Mouse (Mus musculus) C2C12 (cell line): ENCODE data around the gene Kremen1.

ENCODE experiments used
- CTCF ChIP-seq: IDR thresholded peaks from one replicate; pipeline ENCODE4 v1.5.1; 2011; ENCODE audit not compliant: control insufficient read depth, insufficient read depth, insufficient read length
- USF1 ChIP-seq: IDR thresholded peaks from one replicate; pipeline ENCODE4 v1.6.1; 2011; ENCODE audit warnings: low read depth, mild to moderate bottlenecking, control low read depth, moderate library complexity

DNA sequence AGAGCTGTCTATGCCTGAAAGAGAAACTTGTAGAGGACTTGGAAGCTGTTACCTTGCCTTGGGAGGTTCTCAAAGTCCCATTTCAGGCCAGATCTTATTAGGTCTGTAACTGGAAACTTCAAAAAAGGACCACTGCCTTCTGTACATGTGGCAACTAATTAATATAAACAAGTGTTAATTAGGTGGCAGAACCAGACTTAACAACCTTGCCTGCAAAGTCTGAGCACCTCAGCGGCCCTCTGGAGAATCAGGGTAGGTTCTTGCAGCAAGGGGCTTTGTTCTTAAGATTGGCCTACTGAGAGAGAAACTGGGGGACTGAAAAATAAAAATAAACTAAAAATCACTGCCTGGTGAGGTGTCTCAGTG lies 36.6 kb upstream of the Kremen1 start:
- TF ChIP-seq CTCF (no peak), USF1 (no peak)
